Mouse (Mus musculus) mouse trophoblast stem cell (cell line): ENCODE data around the gene Rpl13a.

ENCODE experiments used
- in situ Hi-C, 2 experiments: fragments of 300-500 bp; cut with MseI, MboI; formaldehyde crosslinking; loops; 2 replicates in 1 of 2; 3 replicates in 1 of 2; pipeline ENCODE4 v1.15.1; 2025

Rpl13a gene

GRCm38 (mm10) chr7:45092828-45093515 lies 35.6 kb downstream of the Rpl13a start:
- in situ Hi-C loops = no loop called here

DNA sequence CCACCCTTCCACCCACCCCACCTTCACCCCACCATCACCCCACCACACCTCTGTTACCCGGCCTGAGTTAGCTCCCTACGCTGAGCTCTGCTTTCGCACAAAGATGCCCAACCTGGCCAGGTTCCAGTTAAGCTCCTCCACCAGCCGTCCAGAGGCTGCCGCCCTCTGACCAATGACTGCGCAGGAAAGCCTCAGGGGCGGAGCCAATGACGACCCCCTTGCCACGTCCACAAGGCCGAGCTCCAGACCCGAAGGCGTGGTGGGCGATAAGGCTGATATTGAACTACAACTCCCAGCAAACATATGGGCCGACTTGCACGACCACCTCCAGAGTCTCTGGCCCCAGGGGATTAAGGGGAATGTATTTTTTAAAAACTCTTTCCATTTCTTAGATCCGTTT lies 36.5 kb downstream of the Rpl13a start, which contains the start of gene Rcn3:
TSS of gene Rcn3 (minus strand) at position 174 of the 400 bp plus-strand sequence.
- in situ Hi-C loops = no loop called here

DNA sequence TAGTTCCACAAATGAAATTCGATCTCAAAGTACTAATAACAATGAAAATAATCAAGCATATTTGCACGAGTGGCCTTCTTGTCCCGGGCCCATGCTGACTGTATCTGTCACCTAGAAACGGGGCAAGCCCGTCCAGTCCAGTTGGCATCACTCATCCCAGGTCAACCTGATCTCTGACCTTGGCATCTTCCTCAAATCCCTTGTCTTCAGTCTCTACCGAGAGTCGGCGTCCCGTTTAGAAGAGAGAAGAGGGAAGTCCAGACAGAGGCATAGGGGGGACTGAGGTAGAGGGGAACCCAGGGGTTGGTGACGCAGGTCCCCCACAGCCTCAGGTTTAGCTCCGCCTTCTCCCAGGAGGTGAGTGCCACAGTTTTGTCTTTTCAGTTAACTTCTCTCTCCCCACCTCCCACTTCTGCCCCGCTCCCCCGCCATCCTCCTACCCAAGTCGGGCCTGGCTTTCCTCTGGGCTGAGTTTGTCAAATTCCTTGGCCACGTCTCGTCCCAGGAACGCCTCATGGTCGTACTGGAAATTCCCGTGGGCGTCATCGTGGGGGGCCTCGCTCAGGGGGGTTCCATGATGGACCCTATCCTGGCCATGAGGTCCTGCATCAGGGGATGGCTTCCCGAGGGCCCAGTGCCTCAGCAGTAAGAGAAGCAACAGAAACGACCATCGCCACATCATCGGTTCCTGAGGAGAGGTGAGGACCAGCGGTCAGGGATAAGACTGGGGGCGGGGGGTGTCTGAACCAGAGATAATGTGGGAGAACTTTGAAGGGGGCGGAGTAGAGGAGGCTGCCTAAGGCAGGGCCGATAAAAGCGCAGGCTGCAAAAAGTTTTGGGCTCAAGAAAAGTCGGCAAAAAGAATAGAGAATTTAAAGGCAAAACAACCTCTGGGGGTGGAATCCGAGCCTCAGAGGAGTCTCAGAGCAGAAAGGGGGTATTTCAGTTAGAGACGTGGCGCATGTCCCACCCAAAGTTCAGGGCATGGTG lies 37.3 kb downstream of the Rpl13a start:
- in situ Hi-C loops = no loop called here

GRCm38 (mm10) chr7:45090251-45090977 lies 38.1 kb downstream of the Rpl13a start:
- in situ Hi-C loops = no loop called here

- in situ Hi-C loops = no loop called here
These were observed 40.0 kb downstream of the Rpl13a start for GRCm38 (mm10) chr7:45088597-45088996.

DNA sequence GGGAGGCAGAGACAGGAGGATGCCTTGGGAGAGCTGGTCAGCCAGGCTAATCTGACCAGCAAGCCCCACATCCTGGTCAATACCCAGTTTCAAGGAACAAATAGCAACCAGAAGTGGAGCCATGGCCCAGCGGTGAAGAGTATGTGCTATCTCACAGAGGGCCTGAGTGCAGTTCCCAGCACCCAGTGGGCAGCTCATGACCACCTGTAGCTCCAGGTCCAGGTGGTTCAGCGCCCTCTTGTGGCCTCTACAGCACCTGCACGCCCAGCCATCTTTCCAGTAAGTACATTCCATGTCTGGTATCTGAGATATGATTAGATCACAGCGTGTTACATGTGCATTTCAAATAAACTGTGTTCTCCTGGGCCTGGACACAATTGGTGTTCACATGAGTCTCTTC lies 42.5 kb downstream of the Rpl13a start:
- in situ Hi-C loops = no loop called here

GRCm38 (mm10) chr7:45083300-45083890 lies 45.2 kb downstream of the Rpl13a start:
- in situ Hi-C loops = no loop called here

- in situ Hi-C loops = no loop called here
These were observed 45.9 kb downstream of the Rpl13a start for GRCm38 (mm10) chr7:45082401-45083299.

GRCm38 (mm10) chr7:45081016-45081415 lies 47.5 kb downstream of the Rpl13a start:
- in situ Hi-C loops = no loop called here

DNA sequence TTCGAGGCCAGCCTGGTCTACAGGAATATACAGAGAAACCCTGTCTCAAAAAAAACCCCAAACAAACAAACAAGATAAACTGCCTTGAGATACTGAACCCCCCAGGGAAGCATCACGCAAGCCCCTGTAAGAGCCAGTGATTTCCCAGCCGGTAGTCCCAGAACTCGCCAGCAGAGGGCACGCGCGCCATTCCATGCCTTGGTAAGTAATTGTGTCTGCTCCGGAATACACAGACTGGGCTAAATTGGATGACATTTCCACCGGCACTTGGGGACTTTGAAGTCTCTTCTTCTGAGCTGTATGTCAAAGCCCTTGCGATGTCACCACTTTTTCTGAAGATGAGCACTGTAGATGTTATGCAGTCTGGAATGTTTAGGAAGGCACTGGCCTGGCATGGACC lies 48.7 kb downstream of the Rpl13a start:
- in situ Hi-C loops = no loop called here

GRCm38 (mm10) chr7:45078513-45078912 lies 50.0 kb downstream of the Rpl13a start:
- in situ Hi-C loops = no loop called here

DNA sequence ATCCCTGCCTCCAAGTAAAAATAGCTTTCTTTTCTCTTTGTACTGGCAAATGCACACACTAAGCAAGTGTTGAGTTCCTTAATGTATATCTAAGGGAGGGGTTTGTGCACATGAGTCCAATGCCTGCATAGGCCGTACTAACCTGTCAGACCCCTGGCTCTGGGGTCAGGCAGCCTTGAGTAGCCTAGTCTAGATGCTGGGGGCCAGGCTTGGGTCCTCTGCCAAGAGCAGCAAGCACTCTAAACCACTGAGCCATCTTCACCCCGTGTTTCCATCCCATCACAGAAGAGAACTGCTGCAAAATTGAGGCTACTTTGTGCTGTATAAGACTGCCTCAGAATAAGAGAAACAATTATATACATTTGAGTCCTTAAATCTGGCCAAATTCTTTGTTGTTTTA lies 50.7 kb downstream of the Rpl13a start:
- in situ Hi-C loops = no loop called here

DNA sequence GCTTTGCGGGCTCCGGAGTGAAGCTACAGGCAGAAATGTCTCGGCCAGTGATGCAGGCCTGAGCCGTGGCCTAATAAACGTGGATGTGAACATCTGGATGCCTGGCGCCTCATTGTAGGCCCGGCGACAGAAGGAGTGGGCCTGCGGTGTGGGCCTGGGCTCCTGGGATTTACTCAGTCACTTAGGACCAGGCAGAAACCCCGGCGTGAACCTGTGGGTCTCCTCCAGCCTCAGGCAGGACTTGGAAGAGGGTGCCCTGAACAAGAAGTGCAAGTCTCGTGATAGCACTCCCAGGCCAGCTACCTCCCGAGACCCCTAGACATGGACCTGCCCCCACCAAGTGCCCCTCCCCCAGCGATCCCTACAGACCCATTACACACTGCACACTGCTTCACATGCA lies 51.2 kb downstream of the Rpl13a start:
- in situ Hi-C loops = no loop called here

GRCm38 (mm10) chr7:45076501-45076900 lies 52.1 kb downstream of the Rpl13a start:
- in situ Hi-C loops = no loop called here
